In the genomic region with DNA sequence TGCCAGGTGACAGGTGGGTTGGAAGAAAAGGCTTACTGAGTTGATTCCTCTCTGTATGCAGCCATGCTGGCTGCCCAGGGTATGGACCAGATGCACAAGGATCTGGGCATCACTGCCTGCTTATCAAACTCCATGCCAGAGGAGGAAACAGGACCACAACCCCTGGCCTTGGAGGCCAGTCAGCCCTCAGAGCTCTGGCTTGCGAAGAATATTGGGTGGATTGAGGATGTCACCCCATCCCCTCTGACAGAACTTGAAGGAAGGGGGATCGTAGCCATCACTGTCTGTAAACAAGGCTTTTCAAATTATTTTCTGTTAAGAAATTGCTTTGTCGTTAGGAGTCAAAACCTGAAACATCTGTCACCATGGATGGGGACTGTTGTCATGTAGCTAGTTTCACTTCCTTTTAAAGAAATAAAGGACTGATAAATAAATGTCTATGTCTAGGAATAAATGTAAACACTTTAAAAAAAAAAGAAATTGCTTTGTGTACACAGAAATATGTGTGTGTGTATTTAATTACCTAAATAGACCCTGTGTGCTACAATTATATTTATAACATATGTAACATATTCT, we compare ENCODE assay signal across 26 mouse cellular contexts. TPM values are rescaled to one million over a fixed set of nuclear protein-coding genes. Genes with fewer than 3 reads are reported as not detected.
DNase-seq lines count a peak whose midpoint lies in the region; ATAC-seq and TF ChIP-seq lines count a peak whose summit lies in the region.
"Had no signal": no experiment of that assay in that cellular context is flagged by ENCODE, and none has a peak within 500 bp of the region (broad histone marks: within the 10 kb centered on the region; RNA-seq: fewer than 3 reads in every experiment).

No protein-coding gene starts in this region.

- H3K9ac ChIP-seq in midbrain, postnatal 0 days (replicated peaks; ENCODE audit: low read length, poor library complexity, severe bottlenecking) = no peak overlapping the region
- H3K9ac ChIP-seq in midbrain, embryonic 13.5 days (replicated peaks) = no peak overlapping the region
- H3K9ac ChIP-seq: embryonic facial prominence, embryonic 13.5 days; forebrain, embryonic 13.5 days; heart, embryonic 13.5 days; hindbrain, embryonic 15.5 days had no signal

- H3K36me3 ChIP-seq in midbrain, postnatal 0 days (ENCODE audit: insufficient read depth, low read length) = no peaks in the 10 kb centered on the region
- no peaks in the 10 kb centered on the region for H3K36me3 ChIP-seq in midbrain, embryonic 13.5 days
- peaks cover 12% of the 10 kb centered on the region for H3K36me3 ChIP-seq in megakaryocyte, embryonic 14.5 days (replicated peaks; ENCODE audit: low read length)
- no peaks in the 10 kb centered on the region for H3K36me3 ChIP-seq in splenic B cell, adult 2 months (ENCODE audit: control insufficient read depth, insufficient read depth, low read length, poor library complexity, severe bottlenecking)
- H3K36me3 ChIP-seq: embryonic facial prominence, embryonic 10.5 days; embryonic facial prominence, embryonic 13.5 days; G1E; heart, embryonic 13.5 days; hindbrain, embryonic 15.5 days had no signal

- no peak for TF ChIP-seq CTCF in midbrain, postnatal 0 days (IDR thresholded peaks at IDR 0.05)

- H3K4me3 ChIP-seq in midbrain, postnatal 0 days (ENCODE audit: low read depth, low read length) = no peak overlapping the region
- no peak overlapping the region for H3K4me3 ChIP-seq in midbrain, embryonic 13.5 days (replicated peaks)
- peak overlapping the region; percentile 56 for H3K4me3 ChIP-seq in megakaryocyte, embryonic 14.5 days (replicated peaks)
- H3K4me3 ChIP-seq: embryonic facial prominence, embryonic 10.5 days; embryonic facial prominence, embryonic 13.5 days; erythroblast, embryonic 14.5 days; forebrain, embryonic 13.5 days; heart, embryonic 13.5 days; hindbrain, embryonic 15.5 days had no signal

- H3K27me3 ChIP-seq in midbrain, postnatal 0 days (ENCODE audit: insufficient read depth, low read length) = no peaks in the 10 kb centered on the region
- 0 out of 2 replicates have a peak, but pooled peaks cover 3% of the 10 kb centered on the region for H3K27me3 ChIP-seq in midbrain, embryonic 13.5 days
- H3K27me3 ChIP-seq in megakaryocyte, embryonic 14.5 days (replicated peaks) = no peaks in the 10 kb centered on the region
- no peaks in the 10 kb centered on the region for H3K27me3 ChIP-seq in splenic B cell, adult 2 months (ENCODE audit: control insufficient read depth, insufficient read depth, low read length, poor library complexity, severe bottlenecking)
- H3K27me3 ChIP-seq: embryonic facial prominence, embryonic 13.5 days; forebrain, embryonic 13.5 days; heart, embryonic 13.5 days; hindbrain, embryonic 15.5 days; Patski had no signal

- no peaks in the 10 kb centered on the region for H3K4me1 ChIP-seq in midbrain, postnatal 0 days (ENCODE audit: insufficient read depth, low read length)
- H3K4me1 ChIP-seq in midbrain, embryonic 13.5 days (replicated peaks) = peaks cover 6% of the 10 kb centered on the region
- peaks cover 67% of the 10 kb centered on the region for H3K4me1 ChIP-seq in megakaryocyte, embryonic 14.5 days
- H3K4me1 ChIP-seq: forebrain, embryonic 13.5 days; hindbrain, embryonic 15.5 days had no signal

- peak; percentile 2 for DNase-seq in midbrain, postnatal 0 days (ENCODE audit: low spot score)
- DNase-seq in splenic B cell, adult 2 months (ENCODE audit: low read depth, low spot score) = peak; percentile 49
- DNase-seq in embryo, embryonic 10.5 days (ENCODE audit: low spot score) = no peak
- no peak for DNase-seq in ovary, adult 18-20 months (ENCODE audit: low spot score)
- DNase-seq: adrenal gland, adult 2 months; adrenal gland, postnatal 14 days; cerebellum, adult 11-12 months; cerebellum, adult 8-10 months; embryo, embryonic 11 days; gastrocnemius, postnatal 14 days; heart, adult 18-20 months; heart, postnatal 14 days; heart, postnatal 4 days had no signal

- no peaks in the 10 kb centered on the region for H3K9me3 ChIP-seq in midbrain, postnatal 0 days (ENCODE audit: low read length)
- H3K9me3 ChIP-seq in midbrain, embryonic 13.5 days = no peaks in the 10 kb centered on the region
- peaks cover 10% of the 10 kb centered on the region for H3K9me3 ChIP-seq in megakaryocyte, embryonic 14.5 days
- H3K9me3 ChIP-seq: embryonic facial prominence, embryonic 10.5 days; embryonic facial prominence, embryonic 13.5 days; forebrain, embryonic 13.5 days; G1E; hindbrain, embryonic 15.5 days had no signal

- 88% methylated on average over 3 of the region's 3 CpGs for WGBS in midbrain, postnatal 0 days
- 91% methylated on average over 3 of the region's 3 CpGs for WGBS in midbrain, embryonic 13.5 days

- ATAC-seq in midbrain, postnatal 0 days (ENCODE audit: low FRiP score) = no peak
- no peak for ATAC-seq in midbrain, embryonic 13.5 days
- ATAC-seq in common myeloid progenitor, adult 5-6 weeks (replicated peaks; ENCODE audit: low read depth, poor library complexity, severe bottlenecking) = peak; percentile 46
- ATAC-seq in activated CD4-positive, CD25-positive, alpha-beta regulatory T cell, adult 4 months = no peak
- ATAC-seq: forebrain, embryonic 13.5 days; forebrain, embryonic 16.5 days; Patski had no signal

- H3K27ac ChIP-seq in midbrain, postnatal 0 days (ENCODE audit: low read depth, low read length) = no peak overlapping the region
- no peak overlapping the region for H3K27ac ChIP-seq in midbrain, embryonic 13.5 days
- H3K27ac ChIP-seq: embryonic facial prominence, embryonic 10.5 days; embryonic facial prominence, embryonic 13.5 days; forebrain, embryonic 13.5 days; heart, embryonic 13.5 days; hindbrain, embryonic 15.5 days had no signal

- H3K4me2 ChIP-seq in midbrain, postnatal 0 days (ENCODE audit: low read depth, low read length, poor library complexity, severe bottlenecking) = no peak overlapping the region
- no peak overlapping the region for H3K4me2 ChIP-seq in midbrain, embryonic 13.5 days (replicated peaks)
- H3K4me2 ChIP-seq: embryonic facial prominence, embryonic 13.5 days; forebrain, embryonic 13.5 days; heart, embryonic 13.5 days; hindbrain, embryonic 15.5 days had no signal

RNA-seq across cellular contexts. Expression of a gene that starts 55.0 kb away (rescaled TPM):
- total RNA-seq in midbrain, postnatal 0 days (2014; rRNA removed) = 29.3 and 39.2 TPM in 2 replicates
- polyA plus RNA-seq in midbrain, postnatal 0 days (2015; fragmentation: Nextera tagmentation; extraction: Ambion mirVana) = 11.6 and 12.7 TPM in 2 replicates
- 18.2 and 20.2 TPM in 2 replicates for polyA plus RNA-seq in midbrain, embryonic 13.5 days (2015; fragmentation: Nextera tagmentation; extraction: Ambion mirVana)
- 106 and 133 TPM in 2 replicates for total RNA-seq in common myeloid progenitor, adult 5-6 weeks (2017)
- 1.0 and 6.1 TPM in 2 replicates for polyA plus RNA-seq in megakaryocyte, embryonic 14.5 days (2012; ENCODE audit: insufficient read depth, low replicate concordance)
- polyA plus RNA-seq in activated CD4-positive, CD25-positive, alpha-beta regulatory T cell, adult 4 months (2017; shearing (Covaris generic)) = 10 to 100 TPM; 21.4 to 26.6 TPM

Comparison
In these comparisons a context has a peak if more than half of its experiments do, and no peak if none do; other contexts are left out.
1. DNase-seq: peak in midbrain, postnatal 0 days (single experiment) and splenic B cell, adult 2 months (single experiment); none in embryo, embryonic 10.5 days (single experiment) and ovary, adult 18-20 months (single experiment).